Mouse (Mus musculus): Measurements from ENCODE around the gene Creb3l4. TPM values are rescaled to one million over a fixed set of nuclear protein-coding genes. Genes with fewer than 3 reads are reported as not detected.

The Creb3l4 gene
- total RNA-seq, 2 experiments from 2014 or later = 0.18 to 0.25 TPM

GRCm38 (mm10) chr3:90241251-90241650 lies 2.1 kb downstream of the Creb3l4 start:
- DNase-seq (ENCODE audit: low spot score in 2 of 2) = no peak

DNA sequence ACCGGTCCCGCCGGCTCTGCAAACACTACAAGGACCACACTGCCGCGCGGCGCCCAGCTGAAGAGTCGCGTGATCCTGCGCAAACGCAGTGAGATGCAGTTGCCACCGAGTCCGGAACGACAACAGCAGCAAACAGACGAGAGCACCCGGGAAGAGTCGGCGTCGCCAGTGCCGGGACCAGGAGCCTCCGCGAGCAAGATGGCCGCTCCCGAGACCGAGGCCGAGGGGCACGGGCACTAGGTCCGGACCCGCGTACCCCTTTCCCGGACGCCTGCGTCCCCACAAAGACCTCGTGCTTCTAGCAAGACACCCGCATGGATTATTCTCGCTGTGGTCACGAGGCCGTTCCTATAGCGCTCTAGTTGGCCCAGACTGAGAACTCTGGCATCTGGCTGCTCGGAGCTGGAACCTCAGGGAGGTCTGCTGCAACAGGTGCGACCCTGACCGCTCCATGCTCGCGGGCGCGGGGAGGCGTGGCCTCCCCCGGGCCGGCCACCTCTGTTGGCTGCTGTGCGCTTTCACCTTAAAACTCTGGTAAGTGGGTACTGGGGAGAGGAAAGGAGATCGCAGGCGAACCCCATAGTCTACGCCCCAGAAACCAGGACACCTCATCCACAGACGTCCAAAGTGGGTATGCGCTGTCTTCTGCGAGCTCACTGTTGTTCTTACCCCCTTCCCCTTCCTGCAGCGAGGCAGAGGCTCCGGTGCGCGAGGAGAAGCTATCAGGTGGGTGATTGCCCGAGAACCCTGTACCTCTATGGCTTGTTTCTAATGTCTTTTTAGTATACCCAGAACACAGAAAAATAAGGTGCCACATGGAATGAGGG lies 11.6 kb downstream of the Creb3l4 start, which contains the start of gene Jtb:
Jtb (plus strand) TSS at position 91 of the 827 bp plus-strand sequence.
- peak; percentile 77 to 90 for DNase-seq (ENCODE audit: low spot score in 2 of 2)

GRCm38 (mm10) chr3:90231075-90231474 lies 12.2 kb downstream of the Creb3l4 start:
- no peak for DNase-seq (ENCODE audit: low spot score in 2 of 2)

- no peak for DNase-seq (ENCODE audit: low spot score in 2 of 2)
These were observed 19.0 kb downstream of the Creb3l4 start for GRCm38 (mm10) chr3:90224331-90224730.

DNA sequence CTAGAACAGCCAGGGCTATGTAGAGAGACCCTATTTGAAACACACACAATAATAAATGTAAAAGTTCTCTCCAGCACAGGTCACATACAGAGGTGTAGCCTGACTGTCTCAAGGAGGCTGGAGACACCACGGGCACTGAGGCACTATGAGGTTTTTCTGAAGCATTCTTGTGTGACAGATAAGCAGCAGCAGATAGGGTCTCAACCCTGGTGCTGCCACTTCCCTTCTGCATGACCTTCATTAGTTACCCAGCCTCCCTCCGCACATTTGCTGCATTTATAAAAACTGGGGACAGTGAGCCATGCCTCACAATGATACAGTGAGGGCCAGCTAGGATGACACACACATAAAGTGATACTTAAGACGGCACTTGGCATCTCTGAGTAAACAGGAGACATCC lies 20.4 kb downstream of the Creb3l4 start:
- DNase-seq (ENCODE audit: low spot score in 2 of 2) = no peak

GRCm38 (mm10) chr3:90222455-90222854 lies 20.9 kb downstream of the Creb3l4 start:
- DNase-seq (ENCODE audit: low spot score in 2 of 2) = no peak

GRCm38 (mm10) chr3:90221123-90221522 lies 22.2 kb downstream of the Creb3l4 start:
- DNase-seq (ENCODE audit: low spot score in 2 of 2) = no peak

DNA sequence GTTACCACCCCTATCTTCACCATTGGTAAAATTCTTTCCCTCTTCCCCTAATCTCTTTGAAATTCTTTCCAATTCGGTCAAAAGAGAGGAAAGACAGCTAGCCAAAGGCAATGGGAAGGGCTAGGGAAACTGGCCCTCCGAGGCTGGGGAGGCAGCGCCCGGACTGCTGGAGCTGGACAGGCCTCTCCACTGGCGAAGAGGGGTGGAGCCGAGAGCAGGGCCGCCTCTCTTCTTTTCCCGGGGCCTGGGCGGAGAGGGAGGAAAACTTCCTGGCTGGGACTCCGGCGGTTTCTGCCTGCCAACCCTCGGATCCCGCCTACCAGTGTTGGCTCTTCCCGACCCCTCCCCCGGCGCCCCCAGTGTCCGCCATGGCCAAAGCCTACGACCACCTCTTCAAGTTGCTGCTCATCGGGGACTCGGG lies 22.8 kb downstream of the Creb3l4 start:
- peak; percentile 61 to 85 for DNase-seq (ENCODE audit: low spot score in 2 of 2)

GRCm38 (mm10) chr3:90220088-90220487 lies 23.2 kb downstream of the Creb3l4 start:
- peak in 1 of 2 experiments; percentile 49 for DNase-seq (ENCODE audit: low spot score in 2 of 2)

DNA sequence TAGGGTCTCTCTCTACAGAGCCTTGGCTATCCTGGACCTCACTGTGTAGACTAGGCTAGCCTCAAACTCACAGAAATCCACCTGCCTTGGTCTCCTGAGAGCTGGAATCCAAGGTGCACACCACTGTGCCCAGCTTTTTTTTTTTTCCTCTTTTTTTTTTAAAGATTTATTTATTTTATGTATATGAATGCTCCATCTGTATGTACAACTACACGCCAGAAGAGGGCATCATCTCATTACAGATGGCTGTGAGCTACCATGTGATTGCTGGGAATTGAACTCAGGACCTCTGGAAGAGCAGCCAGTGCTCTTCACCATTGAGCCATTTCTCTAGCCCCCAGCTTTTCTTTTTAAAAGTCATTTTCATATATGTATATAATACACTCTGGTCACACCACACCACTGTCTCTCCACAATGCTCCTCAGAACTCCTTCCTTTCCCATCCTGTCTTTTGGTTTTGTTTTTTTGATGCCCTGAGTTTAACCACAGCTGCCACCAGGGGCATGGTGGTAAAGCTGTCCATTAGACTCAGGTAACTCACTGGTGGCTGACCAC lies 27.4 kb downstream of the Creb3l4 start:
- no peak for DNase-seq (ENCODE audit: low spot score in 2 of 2)

- DNase-seq (ENCODE audit: low spot score in 2 of 2) = no peak
These were observed 29.2 kb downstream of the Creb3l4 start for GRCm38 (mm10) chr3:90213956-90214684.

GRCm38 (mm10) chr3:90213377-90213866 lies 29.9 kb downstream of the Creb3l4 start, which contains the start of the genes Rps27 and Rab13:
Gene Rps27, minus strand, starts transcription at chr3:90213651.
Gene Rab13, plus strand, starts transcription at chr3:90213695.
- peak; percentile 57 to 80 for DNase-seq (ENCODE audit: low spot score in 2 of 2)

- DNase-seq (ENCODE audit: low spot score in 2 of 2) = no peak
These were observed 30.6 kb downstream of the Creb3l4 start for GRCm38 (mm10) chr3:90212723-90213122.

DNA sequence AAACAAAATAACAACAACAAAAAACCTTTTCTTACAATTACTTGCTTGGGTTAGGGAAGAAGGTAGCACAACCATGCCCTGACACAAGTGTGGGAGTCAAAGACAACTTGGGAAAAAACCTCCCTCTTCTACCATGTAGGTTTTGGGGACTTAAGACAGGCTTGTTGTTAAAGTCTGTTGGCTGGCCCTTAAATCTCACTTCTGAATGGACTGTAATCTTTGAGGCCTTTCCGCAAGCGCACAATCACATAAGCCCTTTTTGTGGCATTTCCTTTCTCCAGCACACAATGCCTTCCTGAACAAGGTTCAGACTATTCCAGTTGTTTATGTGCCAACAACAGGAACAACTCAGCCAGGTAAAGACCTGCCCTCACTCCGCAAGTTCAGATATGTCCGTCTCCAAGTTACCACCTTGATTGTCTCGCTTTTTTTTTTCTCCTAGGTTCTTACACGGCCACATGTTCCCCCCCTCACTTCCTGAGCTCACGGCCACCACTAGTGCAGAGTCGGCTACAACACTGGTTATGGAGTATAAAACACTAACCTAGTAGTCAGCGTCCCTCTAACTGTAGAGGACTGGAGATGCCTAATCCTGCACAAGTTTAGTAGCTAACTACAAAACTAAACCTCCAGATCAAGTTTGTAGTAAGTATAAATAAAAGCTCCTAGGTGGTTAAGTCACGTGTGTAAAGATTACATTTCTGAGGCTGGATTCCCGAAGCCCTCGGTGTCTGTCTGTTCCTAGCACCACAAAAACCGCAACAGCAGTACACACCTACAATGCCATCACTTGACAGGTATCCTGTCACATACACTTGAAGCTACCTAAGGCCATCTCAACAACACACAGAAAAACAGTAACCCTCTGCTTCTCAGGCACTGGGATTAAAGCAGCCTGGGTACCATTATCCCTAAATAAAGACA lies 31.6 kb downstream of the Creb3l4 start:
- no peak for DNase-seq (ENCODE audit: low spot score in 2 of 2)

GRCm38 (mm10) chr3:90209908-90210566 lies 33.3 kb downstream of the Creb3l4 start:
- DNase-seq (ENCODE audit: low spot score in 2 of 2) = no peak

DNA sequence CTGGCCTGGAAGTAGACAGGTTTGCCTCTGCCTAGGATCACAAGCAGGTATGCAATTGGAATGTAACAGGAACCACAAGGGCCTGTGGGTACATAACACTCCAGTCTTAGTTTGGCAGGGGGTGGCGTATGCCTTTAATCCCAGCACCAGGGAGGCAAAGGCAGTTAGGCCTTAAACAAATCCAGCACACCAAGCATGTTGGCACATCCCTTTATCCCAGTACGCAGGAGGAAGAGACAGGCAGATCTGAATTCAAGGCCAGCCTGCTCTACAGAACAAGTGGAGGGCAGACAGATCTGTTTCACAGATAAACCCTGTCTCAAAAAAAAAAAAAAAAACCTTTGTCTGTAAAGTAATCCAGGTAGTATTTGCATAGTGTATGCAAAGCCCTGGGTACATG lies 34.6 kb downstream of the Creb3l4 start:
- no peak for DNase-seq (ENCODE audit: low spot score in 2 of 2)

DNA sequence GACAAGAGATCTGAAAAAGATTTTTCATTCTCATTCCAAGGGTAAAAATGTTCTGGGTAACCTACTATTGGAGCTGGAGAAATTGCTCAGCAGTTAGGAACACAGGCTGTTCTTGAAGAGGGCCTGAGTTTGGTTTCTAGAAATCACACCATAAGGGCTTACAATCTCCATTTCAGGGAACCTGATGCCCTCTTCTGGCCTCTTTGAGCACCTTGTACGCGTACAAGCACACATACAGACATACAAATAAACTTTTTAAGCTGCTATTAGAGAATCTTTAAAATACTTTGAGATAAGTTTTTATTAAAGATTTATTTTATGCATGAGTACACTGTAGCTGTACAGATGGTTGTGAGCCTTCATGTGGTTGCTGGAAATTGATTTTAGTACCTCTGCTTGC lies 38.7 kb downstream of the Creb3l4 start:
- no peak for DNase-seq (ENCODE audit: low spot score in 2 of 2)

DNA sequence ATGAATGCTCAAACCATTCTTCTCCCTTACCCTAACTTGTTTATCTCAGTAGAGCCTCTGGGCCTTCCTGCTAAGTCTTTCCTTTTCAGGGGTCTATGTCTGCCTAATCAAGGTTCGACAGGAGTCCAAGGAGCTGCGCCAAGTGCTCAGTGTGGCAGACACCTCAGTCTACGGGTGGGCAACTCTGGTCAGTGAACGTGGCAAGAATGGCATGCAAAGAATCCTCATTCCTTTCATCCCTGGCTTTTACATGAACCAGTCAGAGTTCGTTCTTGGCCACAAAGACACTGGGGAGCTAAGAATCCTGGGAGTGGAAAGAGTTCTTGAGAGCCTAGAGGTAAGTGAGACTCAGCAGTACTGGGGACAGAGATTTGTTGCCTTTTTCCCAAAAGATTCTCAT lies 39.7 kb downstream of the Creb3l4 start:
- DNase-seq (ENCODE audit: low spot score in 2 of 2) = no peak

GRCm38 (mm10) chr3:90202884-90203283 lies 40.4 kb downstream of the Creb3l4 start:
- no peak for DNase-seq (ENCODE audit: low spot score in 2 of 2)

DNA sequence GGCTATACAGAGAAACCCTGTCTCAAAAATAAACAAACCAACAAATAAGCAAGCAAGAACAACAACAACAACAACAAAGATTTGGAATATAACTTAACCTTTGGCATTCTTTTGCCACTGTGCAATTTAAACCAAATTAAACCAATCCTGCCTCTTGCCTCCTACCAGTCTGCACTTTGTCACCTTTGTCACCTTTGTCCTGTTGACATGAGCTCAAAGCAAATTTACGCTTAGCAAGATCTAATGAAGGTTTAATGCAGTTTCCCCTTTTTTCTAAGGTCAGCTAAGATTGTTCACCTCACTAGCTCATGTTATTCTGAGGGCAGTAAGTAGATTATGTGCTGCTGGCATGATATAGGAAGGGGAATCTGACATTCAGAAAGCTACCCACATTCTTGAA lies 45.8 kb downstream of the Creb3l4 start:
- no peak for DNase-seq (ENCODE audit: low spot score in 2 of 2)
